Mouse (Mus musculus) heart, postnatal 0 days (tissue): ENCODE measurements around the gene Scpep1.
"Not testable (repeated sequence)": the region's sequence is repeated elsewhere in the genome, so short reads cannot be mapped to it uniquely, and the experiment has no call there.

Experiments
- CTCF ChIP-seq: IDR thresholded peaks from 2 replicates; pipeline ENCODE4 v1.5.1; 2016; ENCODE audit warnings: antibody characterized with exemption, control low read depth, low read depth
- EP300 ChIP-seq: IDR thresholded peaks from 2 replicates; pipeline ENCODE4 v1.6.1; 2016; ENCODE audit warnings: antibody characterized with exemption, low read depth

DNA sequence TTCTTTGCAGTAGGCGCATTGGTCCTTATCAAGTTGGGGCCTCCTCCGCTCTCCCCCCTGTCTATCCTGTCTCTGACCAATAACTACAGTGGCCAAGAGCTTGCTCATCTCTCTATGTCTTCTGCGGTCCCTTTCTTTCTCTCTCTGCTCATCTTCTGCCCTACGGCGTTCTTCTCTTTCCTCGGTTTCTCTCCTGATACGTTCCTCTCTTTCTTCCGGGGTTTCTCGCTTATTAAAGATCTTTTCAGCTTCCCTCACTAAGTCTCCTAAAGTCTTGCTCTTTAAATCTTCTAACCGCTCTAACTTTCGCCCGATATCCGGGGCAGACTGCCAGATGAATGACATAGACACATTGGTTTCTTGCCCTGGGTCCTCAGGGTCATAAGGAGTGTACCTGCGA is 61.0 kb downstream of the Scpep1 start:
- not testable (repeated sequence) for TF ChIP-seq CTCF, EP300
